In genomic region chr13:71158300-71158860, GRCm38 (mm10) we compare ENCODE assay signal across 10 mouse cellular contexts.
DNase-seq lines count a peak whose midpoint lies in the region; ATAC-seq lines count a peak whose summit lies in the region.
"Had no signal": no experiment of that assay in that cellular context is flagged by ENCODE, and none has a peak within 500 bp of the region (broad histone marks: within the 10 kb centered on the region; RNA-seq: fewer than 3 reads in every experiment).

No protein-coding gene starts in this region.

- peak overlapping the region; percentile 43 for H3K4me2 ChIP-seq in forebrain, embryonic 14.5 days (ENCODE audit: low read length)
- peak overlapping the region; percentile 53 for H3K4me2 ChIP-seq in midbrain, embryonic 13.5 days (replicated peaks)
- H3K4me2 ChIP-seq: liver, embryonic 12.5 days had no signal

- H3K4me1 ChIP-seq in forebrain, embryonic 14.5 days (ENCODE audit: control insufficient read depth, insufficient read depth, low read length), result peaks cover 7% of the 10 kb centered on the region
- peaks cover 37% of the 10 kb centered on the region for H3K4me1 ChIP-seq in midbrain, embryonic 13.5 days (replicated peaks)
- H3K4me1 ChIP-seq: liver, embryonic 12.5 days had no signal

- no peaks in the 10 kb centered on the region for H3K36me3 ChIP-seq in forebrain, embryonic 14.5 days (ENCODE audit: control insufficient read depth, insufficient read depth, low read length)
- no peaks in the 10 kb centered on the region for H3K36me3 ChIP-seq in midbrain, embryonic 13.5 days
- H3K36me3 ChIP-seq: liver, embryonic 12.5 days had no signal

- WGBS in forebrain, embryonic 14.5 days, result 6% methylated on average over 13 of the region's 13 CpGs
- 7% methylated on average over 13 of the region's 13 CpGs for WGBS in midbrain, embryonic 13.5 days

- peak; percentile 84 for ATAC-seq in forebrain, embryonic 14.5 days
- peak; percentile 95 for ATAC-seq in midbrain, embryonic 13.5 days
- ATAC-seq: liver, embryonic 12.5 days had no signal

- H3K27ac ChIP-seq in forebrain, embryonic 14.5 days (ENCODE audit: low read depth, low read length), result no peak overlapping the region
- peak overlapping the region; percentile 67 for H3K27ac ChIP-seq in midbrain, embryonic 13.5 days
- H3K27ac ChIP-seq: liver, embryonic 12.5 days had no signal

- H3K9ac ChIP-seq in forebrain, embryonic 14.5 days (ENCODE audit: low read length), result 0 out of 2 replicates have a peak overlapping the region, but pooled peaks have one; percentile 21
- H3K9ac ChIP-seq in midbrain, embryonic 13.5 days (replicated peaks), result peak overlapping the region; percentile 15; the same call in 1 of the 2 replicates
- H3K9ac ChIP-seq: liver, embryonic 12.5 days had no signal

- H3K27me3 ChIP-seq in forebrain, embryonic 14.5 days (replicated peaks; ENCODE audit: control insufficient read depth, insufficient read depth, low read length), result 0 out of 2 replicates have a peak, but pooled peaks cover 18% of the 10 kb centered on the region
- H3K27me3 ChIP-seq in midbrain, embryonic 13.5 days, result peaks cover 34% of the 10 kb centered on the region
- H3K27me3 ChIP-seq: liver, embryonic 12.5 days had no signal

- H3K9me3 ChIP-seq in forebrain, embryonic 14.5 days (replicated peaks; ENCODE audit: control insufficient read depth, low read length), result no peaks in the 10 kb centered on the region
- no peaks in the 10 kb centered on the region for H3K9me3 ChIP-seq in midbrain, embryonic 13.5 days
- H3K9me3 ChIP-seq: liver, embryonic 12.5 days had no signal

- peak overlapping the region; percentile 15 for H3K4me3 ChIP-seq in forebrain, embryonic 14.5 days (ENCODE audit: low read depth, low read length)
- peak overlapping the region; percentile 21 for H3K4me3 ChIP-seq in midbrain, embryonic 13.5 days (replicated peaks)
- H3K4me3 ChIP-seq: liver, embryonic 12.5 days had no signal

- DNase-seq in cerebellum, postnatal 10 days, result peak; percentile 37 to 49
- no peak for DNase-seq in cerebellum, adult 9-10 months
- DNase-seq in ES-CJ7 (ENCODE audit: low read depth, low spot score), result peak; percentile 3
- DNase-seq in forebrain, embryonic 14.5 days (ENCODE audit: low spot score), result peak; percentile 77
- no peak for DNase-seq in kidney, postnatal 14 days
- no peak for DNase-seq in right cerebral cortex, postnatal 36 days (ENCODE audit: low spot score in 2 of 2)
- DNase-seq in lung, adult 18-20 months, result no peak
- DNase-seq: kidney, adult 9 months had no signal

Comparison
In these comparisons a context has a peak if more than half of its experiments do, and no peak if none do; other contexts are left out.
1. DNase-seq: peak in cerebellum, postnatal 10 days (2 of 2), ES-CJ7 (single experiment) and forebrain, embryonic 14.5 days (single experiment); none in cerebellum, adult 9-10 months (single experiment), kidney, postnatal 14 days (single experiment), right cerebral cortex, postnatal 36 days (0 of 2) and lung, adult 18-20 months (0 of 2).